7 mouse cellular contexts compared by ENCODE assay signal in genomic region chr9:65587270-65587572, GRCm38 (mm10). TPM values are rescaled to one million over a fixed set of nuclear protein-coding genes. Genes with fewer than 3 reads are reported as not detected.
DNase-seq lines count a peak whose midpoint lies in the region; ATAC-seq lines count a peak whose summit lies in the region.

No protein-coding gene starts in this region.

- ATAC-seq in neural tube, embryonic 11.5 days (ENCODE audit: insufficient read depth, low FRiP score, low TSS enrichment) = no peak
- peak; percentile 41; the same call in 1 of the 2 replicates for ATAC-seq in forebrain, embryonic 13.5 days
- ATAC-seq in liver, embryonic 12.5 days = peak; percentile 10
- no peak for ATAC-seq in stomach, embryonic 15.5 days (ENCODE audit: insufficient read depth, low FRiP score, low read depth)

- no peaks in the 10 kb centered on the region for H3K27me3 ChIP-seq in neural tube, embryonic 11.5 days (ENCODE audit: control insufficient read depth, insufficient read depth, low read length)
- H3K27me3 ChIP-seq in forebrain, embryonic 13.5 days = no peaks in the 10 kb centered on the region
- no peaks in the 10 kb centered on the region for H3K27me3 ChIP-seq in liver, embryonic 12.5 days (replicated peaks)
- no peaks in the 10 kb centered on the region for H3K27me3 ChIP-seq in stomach, embryonic 15.5 days (replicated peaks)

- no peaks in the 10 kb centered on the region for H3K9me3 ChIP-seq in neural tube, embryonic 11.5 days (ENCODE audit: control insufficient read depth, low read length)
- H3K9me3 ChIP-seq in forebrain, embryonic 13.5 days (replicated peaks) = no peaks in the 10 kb centered on the region
- no peaks in the 10 kb centered on the region for H3K9me3 ChIP-seq in liver, embryonic 12.5 days (replicated peaks)
- H3K9me3 ChIP-seq in stomach, embryonic 15.5 days = no peaks in the 10 kb centered on the region

- H3K27ac ChIP-seq in neural tube, embryonic 11.5 days (ENCODE audit: low read depth, low read length) = no peak overlapping the region
- H3K27ac ChIP-seq in forebrain, embryonic 13.5 days = no peak overlapping the region
- H3K27ac ChIP-seq in liver, embryonic 12.5 days = peak overlapping the region; percentile 87
- H3K27ac ChIP-seq in stomach, embryonic 15.5 days = no peak overlapping the region

- peaks cover 13% of the 10 kb centered on the region for H3K4me1 ChIP-seq in neural tube, embryonic 11.5 days (ENCODE audit: control insufficient read depth, insufficient read depth, low read length)
- H3K4me1 ChIP-seq in forebrain, embryonic 13.5 days = peaks cover 35% of the 10 kb centered on the region
- peaks cover 55% of the 10 kb centered on the region for H3K4me1 ChIP-seq in liver, embryonic 12.5 days
- H3K4me1 ChIP-seq in stomach, embryonic 15.5 days = peaks cover 31% of the 10 kb centered on the region

- peak overlapping the region; percentile 58 for H3K9ac ChIP-seq in neural tube, embryonic 11.5 days (ENCODE audit: low read length)
- H3K9ac ChIP-seq in forebrain, embryonic 13.5 days = peak overlapping the region; percentile 82
- H3K9ac ChIP-seq in liver, embryonic 12.5 days = peak overlapping the region; percentile 90
- H3K9ac ChIP-seq in stomach, embryonic 15.5 days = peak overlapping the region; percentile 33; the same call in 1 of the 2 replicates

- H3K4me2 ChIP-seq in neural tube, embryonic 11.5 days (ENCODE audit: low read depth) = peak overlapping the region; percentile 91
- peak overlapping the region; percentile 100 for H3K4me2 ChIP-seq in forebrain, embryonic 13.5 days
- peak overlapping the region; percentile 97 for H3K4me2 ChIP-seq in liver, embryonic 12.5 days
- peak overlapping the region; percentile 100 for H3K4me2 ChIP-seq in stomach, embryonic 15.5 days

- WGBS in neural tube, embryonic 11.5 days = 0% methylated on average over 6 of the region's 6 CpGs
- WGBS in forebrain, embryonic 13.5 days = 0% methylated on average over 6 of the region's 6 CpGs
- under 1% methylated on average over 6 of the region's 6 CpGs for WGBS in liver, embryonic 12.5 days (ENCODE audit: insufficient replicate concordance)
- WGBS in stomach, embryonic 15.5 days = under 1% methylated on average over 6 of the region's 6 CpGs

- H3K36me3 ChIP-seq in neural tube, embryonic 11.5 days (ENCODE audit: control insufficient read depth, insufficient read depth, low read length) = peaks cover 7% of the 10 kb centered on the region; the same call in 1 of the 2 replicates
- H3K36me3 ChIP-seq in forebrain, embryonic 13.5 days (ENCODE audit: poor library complexity, severe bottlenecking) = peaks cover 18% of the 10 kb centered on the region
- peaks cover 37% of the 10 kb centered on the region for H3K36me3 ChIP-seq in liver, embryonic 12.5 days
- H3K36me3 ChIP-seq in stomach, embryonic 15.5 days = no peaks in the 10 kb centered on the region

- H3K4me3 ChIP-seq in neural tube, embryonic 11.5 days (ENCODE audit: low read depth, low read length) = peak overlapping the region; percentile 56
- H3K4me3 ChIP-seq in forebrain, embryonic 13.5 days = peak overlapping the region; percentile 69
- peak overlapping the region; percentile 79 for H3K4me3 ChIP-seq in liver, embryonic 12.5 days
- H3K4me3 ChIP-seq in stomach, embryonic 15.5 days (replicated peaks) = peak overlapping the region; percentile 63

- peak; percentile 17 for DNase-seq in neural tube, embryonic 11.5 days (ENCODE audit: low spot score)
- no peak for DNase-seq in neural tube, embryonic 10.5 days (ENCODE audit: extremely low spot score, low spot score)
- DNase-seq in retina, embryonic 14.5 days (ENCODE audit: low spot score) = no peak
- no peak for DNase-seq in Muller cell, postnatal 12 days (ENCODE audit: inconsistent ontology term)

RNA-seq across cellular contexts. Expression of gene Pif1, which starts 0.3 kb away (rescaled TPM):
- 10.2 and 11.1 TPM in 2 replicates for polyA plus RNA-seq in neural tube, embryonic 11.5 days (2014; fragmentation: Nextera tagmentation; extraction: Ambion mirVana)
- polyA plus RNA-seq in forebrain, embryonic 13.5 days (2015; fragmentation: Nextera tagmentation; extraction: Ambion mirVana) = 21.2 and 21.5 TPM in 2 replicates
- 16.1 and 17.4 TPM in 2 replicates for polyA plus RNA-seq in liver, embryonic 12.5 days (2016; fragmentation: Nextera tagmentation; extraction: Ambion mirVana)
- 11.4 and 12.3 TPM in 2 replicates for polyA plus RNA-seq in stomach, embryonic 15.5 days (2015; fragmentation: Nextera tagmentation; extraction: Ambion mirVana)

RNA-seq across cellular contexts. Expression of gene Plekho2, which starts 7.4 kb away (rescaled TPM):
- polyA plus RNA-seq in neural tube, embryonic 11.5 days (2014; fragmentation: Nextera tagmentation; extraction: Ambion mirVana) = 10.5 and 13.3 TPM in 2 replicates
- 4.9 and 5.5 TPM in 2 replicates for polyA plus RNA-seq in forebrain, embryonic 13.5 days (2015; fragmentation: Nextera tagmentation; extraction: Ambion mirVana)
- polyA plus RNA-seq in liver, embryonic 12.5 days (2016; fragmentation: Nextera tagmentation; extraction: Ambion mirVana) = 37.2 and 39.1 TPM in 2 replicates
- polyA plus RNA-seq in stomach, embryonic 15.5 days (2015; fragmentation: Nextera tagmentation; extraction: Ambion mirVana) = 17.0 and 18.1 TPM in 2 replicates

RNA-seq across cellular contexts. Expression of gene Rbpms2, which starts 42.2 kb away (rescaled TPM):
- polyA plus RNA-seq in neural tube, embryonic 11.5 days (2014; fragmentation: Nextera tagmentation; extraction: Ambion mirVana) = 20.4 and 20.7 TPM in 2 replicates
- 4.2 and 6.5 TPM in 2 replicates for polyA plus RNA-seq in forebrain, embryonic 13.5 days (2015; fragmentation: Nextera tagmentation; extraction: Ambion mirVana)
- polyA plus RNA-seq in liver, embryonic 12.5 days (2016; fragmentation: Nextera tagmentation; extraction: Ambion mirVana) = 19.2 and 19.3 TPM in 2 replicates
- polyA plus RNA-seq in stomach, embryonic 15.5 days (2015; fragmentation: Nextera tagmentation; extraction: Ambion mirVana) = 19.3 and 23.2 TPM in 2 replicates

Comparison
In these comparisons a context has a peak if more than half of its experiments do, and no peak if none do; other contexts are left out.
1. ATAC-seq: peak in forebrain, embryonic 13.5 days (single experiment) and liver, embryonic 12.5 days (single experiment); none in neural tube, embryonic 11.5 days (single experiment) and stomach, embryonic 15.5 days (single experiment).
2. H3K9ac ChIP-seq: peak in every context shown above with its lines; median percentile 90 in liver, embryonic 12.5 days; 82 in forebrain, embryonic 13.5 days; 58 in neural tube, embryonic 11.5 days; 33 in stomach, embryonic 15.5 days.
3. Peak in every context shown above with its lines, with median percentiles within 50 percentile points of each other: H3K4me2 ChIP-seq and H3K4me3 ChIP-seq.